Mouse (Mus musculus) induced T-regulatory cell, adult 2 months (primary cell): ENCODE results near the gene Pafah1b1.

Experiments used
- DNase-seq: peaks from one replicate; pipeline ENCODE4 v3.0.0-alpha.2; 2012; ENCODE audit warnings: low read depth

Gene Pafah1b1

GRCm38 (mm10) chr11:74662221-74662620 is 62.2 kb downstream of the Pafah1b1 start:
- DNase-seq: no peak

- no peak for DNase-seq
These were observed 62.8 kb downstream of the Pafah1b1 start for GRCm38 (mm10) chr11:74661641-74662040.

DNA sequence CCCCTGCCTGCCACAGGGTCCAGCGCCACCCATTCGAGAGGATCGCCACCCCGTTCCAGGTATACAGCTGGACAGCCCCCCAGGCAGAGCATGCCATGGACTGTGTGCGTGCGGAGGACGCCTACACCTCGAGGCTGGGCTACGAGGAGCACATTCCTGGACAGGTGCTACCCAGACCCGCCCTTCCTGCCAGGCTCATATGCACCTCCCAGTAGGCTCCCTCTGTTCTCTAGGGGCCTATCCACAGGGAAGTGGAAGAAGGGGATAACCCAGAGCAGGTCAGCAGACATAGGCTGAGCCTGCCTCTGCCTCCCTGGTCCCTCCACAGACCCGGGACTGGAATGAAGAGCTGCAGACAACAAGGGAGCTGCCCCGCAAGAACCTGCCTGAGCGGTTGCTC is 64.1 kb downstream of the Pafah1b1 start:
- no peak for DNase-seq

GRCm38 (mm10) chr11:74655941-74656340 is 68.5 kb downstream of the Pafah1b1 start:
- no peak for DNase-seq

GRCm38 (mm10) chr11:74653385-74653784 is 71.1 kb downstream of the Pafah1b1 start:
- no peak for DNase-seq

- DNase-seq: no peak
These were observed 71.7 kb downstream of the Pafah1b1 start for GRCm38 (mm10) chr11:74652791-74653191.

GRCm38 (mm10) chr11:74650576-74651100 is 73.8 kb downstream of the Pafah1b1 start:
- no peak for DNase-seq

GRCm38 (mm10) chr11:74649647-74650551 is 74.6 kb downstream of the Pafah1b1 start:
- peak; percentile 51 for DNase-seq

DNA sequence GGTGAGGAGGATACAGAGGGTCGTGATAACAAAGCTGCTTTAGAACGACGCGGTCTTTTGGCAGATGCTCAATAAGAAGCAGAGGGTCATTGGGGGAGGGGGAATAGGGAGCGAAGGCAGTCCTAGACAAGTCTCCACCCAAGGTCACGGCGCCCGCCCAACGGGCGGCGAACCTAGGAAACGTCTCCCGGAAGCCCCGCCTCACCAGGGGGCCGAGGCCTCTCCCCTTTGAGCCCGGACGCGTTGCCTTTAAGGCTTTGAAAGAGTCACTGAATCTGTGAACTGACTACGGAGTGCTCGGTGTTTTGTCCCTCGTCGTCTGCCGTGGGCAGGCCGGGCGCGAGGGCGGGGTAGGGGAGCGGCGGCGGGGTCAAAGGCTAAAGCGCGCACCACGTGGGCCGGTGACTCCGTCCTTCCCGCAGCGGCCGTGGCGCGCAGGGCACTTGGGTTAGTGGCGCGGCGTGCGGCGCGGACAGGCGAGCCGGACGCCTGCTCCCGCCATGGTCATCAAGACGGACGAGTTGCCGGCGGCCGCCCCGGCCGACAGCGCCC is 75.3 kb downstream of the Pafah1b1 start, which contains the start of gene Cluh:
TSS of gene Cluh (plus strand) at position 401 of the 552 bp plus-strand sequence.
- DNase-seq: peak; percentile 95

DNA sequence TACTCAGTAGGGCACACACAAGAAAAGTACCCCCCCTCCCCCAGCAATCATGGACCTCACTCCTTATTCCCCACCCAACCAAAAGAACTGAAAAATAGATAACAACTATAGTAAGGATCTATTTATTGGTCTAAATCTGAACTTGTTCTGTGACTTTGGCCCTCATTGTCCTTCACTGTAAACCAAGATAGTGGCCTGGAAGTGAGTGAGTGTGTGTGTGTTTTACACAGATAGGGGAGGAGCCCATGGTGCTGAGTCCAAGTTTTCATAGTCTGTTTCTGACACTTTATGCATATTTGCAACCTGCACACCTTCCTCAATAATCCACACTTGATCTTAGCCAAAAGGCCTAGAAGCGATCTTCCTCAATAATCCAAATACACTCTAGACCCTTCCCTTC is 75.8 kb downstream of the Pafah1b1 start:
- no peak for DNase-seq

GRCm38 (mm10) chr11:74647966-74648365 is 76.5 kb downstream of the Pafah1b1 start:
- DNase-seq: no peak

DNA sequence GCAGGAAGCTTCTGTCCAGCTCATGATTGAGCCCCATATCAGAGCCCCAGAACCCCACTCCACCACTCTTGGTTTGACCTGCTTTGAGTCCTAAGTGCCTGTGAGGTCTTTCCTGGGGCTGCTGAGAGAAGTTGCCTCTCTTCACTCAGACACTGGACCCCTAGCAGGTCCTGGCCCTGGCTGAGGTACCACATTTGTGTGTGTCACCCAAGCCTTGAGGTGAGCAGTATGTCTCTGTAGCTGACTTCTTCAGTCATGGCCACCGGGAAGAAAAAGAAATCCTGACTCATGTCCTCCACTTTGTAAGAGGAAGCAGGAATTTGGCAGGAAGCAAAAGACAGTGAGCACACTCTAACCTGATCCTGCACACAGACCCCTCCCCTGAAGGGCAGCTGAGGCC is 84.8 kb downstream of the Pafah1b1 start:
- DNase-seq: no peak

DNA sequence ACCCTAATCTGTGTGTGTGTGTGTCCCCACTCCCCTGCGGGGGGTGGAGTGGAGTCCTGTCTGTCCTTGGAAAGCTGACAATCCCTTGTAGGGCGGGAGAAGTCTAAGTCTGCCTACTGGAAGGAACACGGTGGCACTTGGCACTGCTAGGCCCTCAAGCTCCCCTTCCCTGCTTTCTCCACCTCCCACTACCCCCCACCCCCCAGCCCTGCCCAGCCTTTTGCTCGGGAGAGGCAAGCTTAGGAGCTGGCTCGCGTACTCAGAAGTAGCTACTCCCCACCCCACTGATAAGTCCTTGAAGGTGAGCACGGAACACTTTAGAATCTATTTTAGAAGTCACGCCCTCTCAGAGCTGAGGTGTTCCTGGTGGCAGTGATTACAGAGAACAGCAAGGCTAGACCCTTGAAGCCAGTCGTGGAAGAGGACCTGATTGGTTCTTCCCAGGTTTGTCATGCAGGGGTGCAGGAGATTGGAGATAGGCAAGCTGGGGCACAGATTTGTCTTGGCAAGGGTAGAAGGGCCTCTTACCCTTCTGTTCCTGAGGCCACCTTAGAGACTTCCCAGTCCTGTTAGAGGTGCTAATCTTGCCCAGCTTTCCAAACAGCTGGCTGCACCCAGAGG is 85.6 kb downstream of the Pafah1b1 start:
- DNase-seq: no peak

- peak; percentile 64 for DNase-seq
These were observed 86.3 kb downstream of the Pafah1b1 start for GRCm38 (mm10) chr11:74637971-74638790.

DNA sequence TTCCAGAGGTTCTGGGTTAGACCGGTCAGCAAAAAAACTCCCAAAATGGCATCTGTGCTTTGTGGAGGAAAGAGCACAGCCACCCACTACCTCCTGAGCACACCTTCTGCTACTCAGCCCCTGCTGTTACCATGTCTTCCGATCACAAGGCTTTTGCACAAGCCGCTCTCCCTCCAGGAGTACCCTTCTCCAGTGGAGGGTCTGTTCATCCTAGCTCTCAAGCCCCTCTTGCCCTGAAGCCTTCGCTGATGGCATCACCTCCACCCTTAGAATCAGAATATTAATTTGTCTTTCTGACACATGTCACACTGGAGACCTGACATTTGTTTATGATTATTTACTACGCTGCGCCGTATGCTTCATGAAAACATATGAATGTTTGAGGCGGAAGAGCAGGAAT is 87.0 kb downstream of the Pafah1b1 start:
- DNase-seq: no peak

GRCm38 (mm10) chr11:74634490-74635275 is 89.8 kb downstream of the Pafah1b1 start:
- DNase-seq: peak; percentile 87

- DNase-seq: no peak
These were observed 92.3 kb downstream of the Pafah1b1 start for GRCm38 (mm10) chr11:74631880-74632789.

DNA sequence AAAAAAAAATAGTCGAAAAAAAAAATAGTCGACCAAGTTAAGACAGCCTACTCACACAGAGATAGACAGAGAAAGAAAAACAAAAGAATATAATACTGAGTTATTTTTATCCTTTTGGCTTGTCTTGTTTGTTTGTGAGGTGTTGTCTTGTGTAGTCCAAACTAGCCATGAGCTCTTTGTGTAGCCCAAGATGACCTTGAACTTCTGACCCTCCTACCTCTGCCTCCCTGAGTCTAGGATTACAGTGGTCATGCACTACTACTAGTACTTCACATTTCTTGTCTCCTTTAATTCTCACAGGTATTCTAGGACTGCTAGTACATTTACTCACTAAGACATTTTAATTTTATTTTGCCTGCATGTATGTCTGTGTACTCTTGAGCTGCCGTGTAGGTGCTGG is 97.0 kb downstream of the Pafah1b1 start:
- no peak for DNase-seq

DNA sequence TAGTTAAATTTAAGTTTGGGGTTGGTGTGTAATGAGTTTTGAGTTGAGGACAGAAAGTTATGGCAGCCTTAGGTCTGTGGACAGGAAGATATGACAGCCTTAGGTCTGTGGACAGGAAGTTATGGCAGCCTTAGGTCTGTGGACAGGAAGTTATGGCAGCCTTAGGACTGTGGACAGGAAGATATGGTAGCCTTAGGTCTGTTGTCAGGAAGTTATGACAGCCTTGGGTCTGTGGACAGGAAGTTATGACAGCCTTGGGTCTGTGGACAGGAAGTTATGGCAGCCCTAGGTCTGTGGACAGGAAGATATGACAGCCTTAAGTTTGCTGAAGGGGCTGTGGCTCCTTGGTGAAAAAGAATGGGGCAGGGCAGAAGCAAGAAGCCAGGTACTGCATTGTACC is 99.1 kb downstream of the Pafah1b1 start:
- no peak for DNase-seq
